Mouse (Mus musculus) cortical plate, adult 2 months (tissue): Measurements from ENCODE around the gene Ssh1. TPM values are rescaled to one million over a fixed set of nuclear protein-coding genes. Genes with fewer than 3 reads are reported as not detected.

ENCODE experiments used
- H3K27ac ChIP-seq: fragments of 200-500 bp; 2 replicates; pipeline ENCODE4 v1.5.1; 2012; ENCODE audit warnings: low read length, control low read depth, inconsistent platforms; ENCODE audit not compliant: insufficient read depth
- H3K4me1 ChIP-seq: fragments of 200-500 bp; 2 replicates; pipeline ENCODE4 v1.6.1; 2011; ENCODE audit warnings: low read length; ENCODE audit not compliant: control insufficient read depth, insufficient read depth
- H3K4me3 ChIP-seq: fragments of 200-500 bp; 2 replicates; pipeline ENCODE4 v1.5.1; 2011; ENCODE audit warnings: mild to moderate bottlenecking, low read length, control low read depth; ENCODE audit not compliant: insufficient read depth
- CTCF ChIP-seq: fragments of 200-500 bp; IDR thresholded peaks from 2 replicates; pipeline ENCODE4 v1.5.1; 2011; ENCODE audit warnings: mild to moderate bottlenecking, control low read depth, low read length; ENCODE audit not compliant: insufficient read depth; ENCODE audit errors: extremely low read depth
- POLR2A ChIP-seq: fragments of 200-500 bp; IDR thresholded peaks from 2 replicates; pipeline ENCODE4 v1.6.1; 2011; ENCODE audit warnings: mild to moderate bottlenecking, low read length, control low read depth; ENCODE audit not compliant: insufficient read depth; ENCODE audit errors: extremely low read depth
- polyA plus RNA-seq: library from polyadenylated mRNA; depleted of rRNA; stranded (reverse); fragments of >200 nt; gene quantifications from 2 replicates; pipeline ENCODE4 v1.2.3, GENCODE M21; 2012

The Ssh1 gene
- polyA plus RNA-seq, 1 experiment = 10.3 TPM

GRCm38 (mm10) chr5:113972589-113973515 is 20.8 kb downstream of the Ssh1 start:
- no peak overlapping the region for H3K27ac ChIP-seq

GRCm38 (mm10) chr5:113971434-113971960 is 22.2 kb downstream of the Ssh1 start:
- TF ChIP-seq POLR2A (no peak), CTCF (no peak)
- Histone ChIP-seq H3K4me3 (no peak overlapping the region), H3K27ac (no peak overlapping the region), H3K4me1 (peaks cover 6% of the 10 kb centered on the region)

More at GRCm38 (mm10) chr5:113972589-113973515, 20.8 kb downstream of the Ssh1 start:
- no peak for TF ChIP-seq POLR2A
- Histone ChIP-seq H3K4me3 (no peak overlapping the region), H3K4me1 (peaks cover 6% of the 10 kb centered on the region)

DNA sequence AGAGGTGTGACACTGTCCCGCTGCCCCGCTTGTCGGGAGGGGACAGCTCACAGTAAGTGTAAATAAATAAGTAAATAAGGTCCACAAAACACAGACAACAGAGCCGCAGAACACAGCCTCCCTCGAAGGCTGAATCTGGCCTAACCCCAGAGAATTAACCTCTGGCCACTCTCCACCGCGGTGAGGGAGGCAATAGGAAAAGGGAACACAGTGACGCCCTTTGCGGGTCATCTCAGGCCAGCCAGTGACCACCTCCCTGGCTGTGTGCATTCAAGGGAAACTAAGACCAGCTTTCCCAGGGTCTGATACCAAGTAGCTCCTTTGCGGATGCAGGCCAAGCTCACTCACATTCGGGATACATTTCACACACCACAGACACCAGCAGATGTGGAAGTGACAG is 25.3 kb downstream of the Ssh1 start:
- Histone ChIP-seq H3K27ac (no peak overlapping the region), H3K4me3 (no peak overlapping the region), H3K4me1 (no peaks in the 10 kb centered on the region)
- no peak for TF ChIP-seq CTCF
- TF ChIP-seq POLR2A = no peak

GRCm38 (mm10) chr5:113966452-113967150 is 27.1 kb downstream of the Ssh1 start:
- Histone ChIP-seq H3K4me1 (no peaks in the 10 kb centered on the region), H3K4me3 (no peak overlapping the region), H3K27ac (no peak overlapping the region)
- TF ChIP-seq POLR2A (no peak), CTCF (no peak)

DNA sequence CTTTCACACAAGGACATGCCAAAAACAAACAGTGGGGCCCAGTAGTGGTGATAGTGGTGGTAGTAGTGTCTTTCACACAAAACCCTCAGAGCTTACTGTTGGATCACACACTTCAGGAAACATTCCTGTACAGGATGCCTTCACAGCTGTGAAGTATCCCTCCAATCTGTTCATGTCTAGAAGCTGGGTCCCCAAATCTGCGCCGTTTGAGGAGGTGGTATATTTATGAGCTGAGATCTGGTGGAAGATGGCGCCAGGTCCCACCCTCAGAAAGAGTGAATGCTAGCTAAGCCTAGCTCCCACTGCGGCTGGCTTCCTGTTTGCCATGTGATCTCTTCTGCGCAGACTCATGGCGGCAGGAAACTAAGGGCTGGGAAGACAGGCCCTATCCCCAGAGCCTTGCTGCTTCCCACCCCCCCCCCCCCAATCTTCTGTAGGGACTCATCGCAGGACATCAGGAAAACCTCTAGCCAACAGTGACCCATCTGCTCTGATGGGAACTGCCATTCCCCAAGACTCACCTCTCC is 28.0 kb downstream of the Ssh1 start:
- Histone ChIP-seq H3K4me3 (no peak overlapping the region), H3K27ac (no peak overlapping the region), H3K4me1 (no peaks in the 10 kb centered on the region)
- TF ChIP-seq CTCF (no peak), POLR2A (no peak)

GRCm38 (mm10) chr5:113964972-113965371 is 28.7 kb downstream of the Ssh1 start:
- TF ChIP-seq CTCF (no peak), POLR2A (no peak)
- H3K4me1 ChIP-seq = no peaks in the 10 kb centered on the region
- H3K27ac ChIP-seq = no peak overlapping the region
- no peak overlapping the region for H3K4me3 ChIP-seq

DNA sequence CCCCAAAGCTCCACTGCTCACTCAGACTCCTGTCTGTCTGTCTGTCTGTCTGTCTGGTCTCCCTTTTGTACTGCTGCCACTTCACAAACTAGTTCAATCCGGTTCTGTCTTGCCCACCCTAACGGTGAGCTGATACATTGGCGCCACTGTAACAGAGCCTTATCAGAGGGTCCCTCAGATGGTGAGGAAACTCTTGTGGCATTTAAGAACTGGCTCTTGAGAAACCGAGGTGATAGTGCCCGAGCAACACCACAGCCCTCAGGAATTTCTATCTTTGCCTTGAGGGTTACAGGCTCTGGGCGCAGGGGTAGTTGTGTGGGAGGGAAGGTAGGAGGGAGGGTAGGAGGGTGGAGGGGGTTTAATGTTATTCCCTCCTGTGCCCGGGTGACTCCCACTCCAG is 31.9 kb downstream of the Ssh1 start:
- Histone ChIP-seq H3K4me1 (no peaks in the 10 kb centered on the region), H3K27ac (no peak overlapping the region), H3K4me3 (no peak overlapping the region)
- no peak for TF ChIP-seq POLR2A
- no peak for TF ChIP-seq CTCF

GRCm38 (mm10) chr5:113960416-113960815 is 33.3 kb downstream of the Ssh1 start:
- Histone ChIP-seq H3K27ac (no peak overlapping the region), H3K4me3 (no peak overlapping the region), H3K4me1 (no peaks in the 10 kb centered on the region)
- TF ChIP-seq CTCF (no peak), POLR2A (no peak)

GRCm38 (mm10) chr5:113959039-113959438 is 34.7 kb downstream of the Ssh1 start:
- Histone ChIP-seq H3K4me1 (no peaks in the 10 kb centered on the region), H3K27ac (no peak overlapping the region), H3K4me3 (no peak overlapping the region)
- TF ChIP-seq CTCF = no peak
- TF ChIP-seq POLR2A = no peak

- no peak overlapping the region for H3K27ac ChIP-seq
- no peak for TF ChIP-seq POLR2A
- TF ChIP-seq CTCF = peak; percentile 79
These were observed 37.2 kb downstream of the Ssh1 start for GRCm38 (mm10) chr5:113956510-113956909.

More at GRCm38 (mm10) chr5:113956510-113956909, 37.2 kb downstream of the Ssh1 start:
- Histone ChIP-seq H3K4me1 (no peaks in the 10 kb centered on the region), H3K4me3 (no peak overlapping the region)
